Mouse (Mus musculus) kidney, embryonic 15.5 days (tissue): ENCODE measurements around the gene Mrtfb. TPM values are rescaled to one million over a fixed set of nuclear protein-coding genes. Genes with fewer than 3 reads are reported as not detected.

Source experiments
- ATAC-seq: fragments of 200-750 bp; cut with Nextera tagmentation; replicated peaks from 2 replicates; pipeline ENCODE4 v1.8.0; 2017; ENCODE audit warnings: moderate TSS enrichment; ENCODE audit not compliant: low FRiP score
- H3K27ac ChIP-seq: fragments of 300-500 bp; sonication (generic); 2 replicates; pipeline ENCODE4 v1.5.1; 2015; ENCODE audit warnings: mild to moderate bottlenecking, inconsistent platforms
- H3K27me3 ChIP-seq: fragments of 300-500 bp; sonication (generic); 2 replicates; pipeline ENCODE4 v1.6.1; 2015; ENCODE audit warnings: inconsistent platforms
- H3K36me3 ChIP-seq: fragments of 300-500 bp; sonication (generic); 2 replicates; pipeline ENCODE4 v1.6.1; 2015; ENCODE audit warnings: inconsistent platforms
- H3K4me1 ChIP-seq: fragments of 300-500 bp; sonication (generic); 2 replicates; pipeline ENCODE4 v1.6.1; 2015; ENCODE audit warnings: inconsistent platforms
- H3K4me2 ChIP-seq: fragments of 300-500 bp; sonication (generic); 2 replicates; pipeline ENCODE4 v1.6.1; 2015; ENCODE audit warnings: moderate library complexity, mild to moderate bottlenecking, inconsistent platforms
- H3K4me3 ChIP-seq: fragments of 300-500 bp; sonication (generic); replicated peaks from 2 replicates; pipeline ENCODE4 v1.5.1; 2015; ENCODE audit warnings: mild to moderate bottlenecking, inconsistent platforms
- H3K9ac ChIP-seq: fragments of 300-500 bp; sonication (generic); 2 replicates; pipeline ENCODE4 v1.6.1; 2015; ENCODE audit warnings: mild to moderate bottlenecking, inconsistent platforms
- H3K9me3 ChIP-seq: fragments of 300-500 bp; sonication (generic); replicated peaks from 2 replicates; pipeline ENCODE4 v1.6.1; 2016; ENCODE audit warnings: inconsistent platforms
- WGBS: fragments of 180-500 bp; shearing (Covaris S2); methylation state at CpG from one replicate; pipeline ENCODE4 v1.1.7; 2015; ENCODE audit warnings: mixed read lengths; 5-methylcytosine and 5-hydroxymethylcytosine counted together
- polyA plus RNA-seq: library from polyadenylated mRNA; unstranded; fragments of >200 nt; fragmentation: Nextera tagmentation; extraction: Ambion mirVana; gene quantifications from 2 replicates; pipeline ENCODE4 v1.2.1, GENCODE M21; 2015

Gene Mrtfb
- polyA plus RNA-seq, 1 experiment from 2014 or later, result 21.2 TPM

DNA sequence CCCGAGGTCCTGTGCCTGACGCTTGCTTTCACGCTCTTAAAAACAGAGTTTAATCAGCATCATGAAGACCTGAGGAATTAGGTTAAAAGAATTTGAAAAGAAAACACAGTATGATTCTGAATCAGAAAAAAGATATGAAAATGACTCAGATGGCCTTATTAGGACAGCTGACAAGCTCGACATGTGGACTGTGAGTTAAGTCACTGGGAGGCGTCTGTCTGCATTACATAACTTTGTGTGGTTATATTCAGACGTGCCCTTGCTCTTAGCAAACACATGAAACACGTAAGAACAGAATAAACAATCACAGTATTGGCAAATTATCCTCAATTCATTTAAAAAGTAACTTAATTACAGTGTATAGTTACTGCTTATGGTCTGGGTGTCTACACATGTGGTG is 16.0 kb upstream of the Mrtfb start:
- no peak overlapping the region for H3K27ac ChIP-seq
- no peaks in the 10 kb centered on the region for H3K4me1 ChIP-seq
- H3K36me3 ChIP-seq, result no peaks in the 10 kb centered on the region
- H3K9me3 ChIP-seq, result no peaks in the 10 kb centered on the region
- no peaks in the 10 kb centered on the region for H3K27me3 ChIP-seq
- no peak overlapping the region for H3K9ac ChIP-seq
- no peak for ATAC-seq
- no peak overlapping the region for H3K4me2 ChIP-seq
- WGBS, result 80% methylated on average over 7 of the region's 7 CpGs
- no peak overlapping the region for H3K4me3 ChIP-seq

DNA sequence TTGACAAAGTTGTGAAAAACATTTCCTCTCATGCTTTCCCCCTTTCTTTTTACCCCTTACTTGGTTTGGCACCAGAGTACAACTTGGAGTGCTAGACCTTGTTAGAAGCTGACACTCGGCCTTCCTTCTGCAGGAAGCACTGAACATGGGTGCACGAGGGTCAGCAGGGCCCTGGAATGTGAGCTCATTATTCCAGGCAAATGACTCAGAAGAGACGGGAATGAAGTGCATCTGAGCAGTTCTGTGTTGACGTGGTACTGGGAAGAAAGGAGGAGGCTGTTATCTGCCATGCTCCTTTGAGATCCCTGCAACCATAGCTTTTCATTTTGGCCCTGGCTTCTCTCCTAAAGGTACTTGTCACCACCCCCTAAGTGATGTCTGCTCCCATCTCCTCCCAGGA is 10.6 kb upstream of the Mrtfb start:
- no peaks in the 10 kb centered on the region for H3K36me3 ChIP-seq
- no peak for ATAC-seq
- no peaks in the 10 kb centered on the region for H3K9me3 ChIP-seq
- no peak overlapping the region for H3K4me3 ChIP-seq
- H3K9ac ChIP-seq, result no peak overlapping the region
- H3K4me1 ChIP-seq, result no peaks in the 10 kb centered on the region
- 30% methylated on average over 4 of the region's 4 CpGs for WGBS
- H3K4me2 ChIP-seq, result no peak overlapping the region
- H3K27me3 ChIP-seq, result no peaks in the 10 kb centered on the region
- no peak overlapping the region for H3K27ac ChIP-seq

DNA sequence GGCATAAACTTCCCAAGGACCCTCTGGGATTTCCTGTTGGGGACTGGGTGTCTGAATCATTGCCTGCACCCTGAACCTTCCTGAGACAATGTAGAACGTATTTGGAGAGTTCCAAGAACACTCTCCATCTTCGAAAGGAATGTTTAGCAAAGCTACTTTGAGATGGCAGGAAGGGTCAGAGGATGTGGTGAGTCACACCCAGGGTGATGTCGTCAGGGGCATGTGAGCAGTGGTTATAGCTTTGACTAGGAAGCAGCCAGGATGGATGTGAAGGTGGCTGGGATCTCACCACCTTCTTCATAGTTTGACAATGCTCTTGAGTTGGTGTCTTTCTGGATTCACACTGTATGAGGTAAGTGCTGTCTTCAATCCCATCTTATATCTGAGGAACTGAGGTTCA is 9.4 kb upstream of the Mrtfb start:
- Histone ChIP-seq H3K36me3 (no peaks in the 10 kb centered on the region), H3K9me3 (no peaks in the 10 kb centered on the region), H3K4me3 (no peak overlapping the region), H3K27ac (no peak overlapping the region), H3K4me1 (no peaks in the 10 kb centered on the region), H3K9ac (no peak overlapping the region), H3K4me2 (no peak overlapping the region), H3K27me3 (no peaks in the 10 kb centered on the region)
- ATAC-seq, result no peak
- WGBS, result 70% methylated on average over 3 of the region's 3 CpGs

DNA sequence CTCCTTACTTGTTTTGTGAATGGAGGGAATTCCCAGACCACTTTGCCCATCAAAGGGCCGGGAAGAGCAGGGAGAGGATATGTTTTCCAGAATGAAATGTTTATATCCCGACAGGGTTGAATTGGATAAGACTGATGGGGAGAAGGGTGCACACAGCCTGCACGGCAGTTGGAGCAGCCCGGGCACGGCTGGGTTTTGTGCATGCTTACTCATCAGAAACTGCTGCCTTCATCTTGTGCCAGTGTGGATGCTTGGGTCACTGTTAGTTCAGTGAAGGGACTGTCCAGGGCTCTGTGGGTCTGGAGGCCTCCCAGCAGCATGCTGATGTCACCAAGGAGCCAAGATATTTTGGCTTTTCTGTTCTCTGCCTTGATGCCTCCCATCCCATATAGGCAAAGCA is 6.2 kb upstream of the Mrtfb start:
- WGBS, result 74% methylated on average over 5 of the region's 5 CpGs
- ATAC-seq, result no peak
- Histone ChIP-seq H3K27ac (no peak overlapping the region), H3K36me3 (no peaks in the 10 kb centered on the region), H3K4me3 (no peak overlapping the region), H3K4me1 (no peaks in the 10 kb centered on the region), H3K4me2 (no peak overlapping the region), H3K9ac (no peak overlapping the region), H3K27me3 (no peaks in the 10 kb centered on the region), H3K9me3 (no peaks in the 10 kb centered on the region)

DNA sequence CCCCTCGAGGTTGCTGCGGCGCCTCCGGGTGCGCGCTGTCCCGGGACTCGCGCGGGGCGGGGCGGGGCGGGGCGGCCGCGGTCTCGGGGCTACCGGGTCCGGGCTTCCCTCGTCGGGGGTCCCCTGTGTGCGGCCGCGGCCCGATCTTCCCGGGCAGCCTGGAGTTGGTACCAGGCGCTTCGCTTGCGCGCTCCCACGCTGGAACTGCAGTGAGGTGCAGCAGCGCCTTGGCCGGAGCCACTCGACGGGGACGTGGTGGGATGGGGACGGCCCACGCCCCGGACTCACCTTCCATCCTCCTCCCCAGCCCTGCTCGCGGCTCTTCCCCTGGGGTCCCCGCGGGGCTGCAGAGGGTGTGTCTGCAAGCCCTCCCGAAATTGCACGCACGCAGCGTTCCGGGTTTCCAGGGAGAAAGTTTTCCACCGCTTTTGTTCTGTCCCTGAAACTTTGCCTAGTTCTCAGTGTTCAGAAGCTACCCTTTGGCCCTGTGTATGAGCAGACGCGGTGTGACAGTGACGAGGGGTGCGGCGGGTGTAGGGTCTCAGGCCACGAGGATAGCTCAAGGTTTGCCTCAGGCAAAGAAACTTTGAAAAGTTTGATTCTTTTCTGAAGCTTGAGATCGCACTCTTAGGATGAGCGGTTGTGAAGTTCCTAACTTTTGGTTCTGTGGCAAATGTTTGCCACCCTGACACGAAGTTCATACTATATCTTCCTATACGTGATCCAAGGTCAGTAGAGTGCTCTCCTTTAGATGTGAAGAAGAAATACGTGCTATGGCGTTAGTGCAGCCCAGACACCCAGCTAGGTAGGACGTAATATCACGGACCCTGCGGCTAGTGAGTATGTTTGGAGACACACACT is 616 bp downstream of the Mrtfb start:
- peak; percentile 89 for ATAC-seq
- H3K9me3 ChIP-seq, result no peaks in the 10 kb centered on the region
- peak overlapping the region; percentile 89 for H3K4me2 ChIP-seq
- no peaks in the 10 kb centered on the region for H3K36me3 ChIP-seq
- H3K4me3 ChIP-seq, result peak overlapping the region; percentile 85
- 6% methylated on average over 54 of the region's 64 CpGs for WGBS
- H3K27me3 ChIP-seq, result no peaks in the 10 kb centered on the region
- H3K27ac ChIP-seq, result peak overlapping the region; percentile 94
- H3K4me1 ChIP-seq, result peaks cover 24% of the 10 kb centered on the region
- peak overlapping the region; percentile 90 for H3K9ac ChIP-seq

DNA sequence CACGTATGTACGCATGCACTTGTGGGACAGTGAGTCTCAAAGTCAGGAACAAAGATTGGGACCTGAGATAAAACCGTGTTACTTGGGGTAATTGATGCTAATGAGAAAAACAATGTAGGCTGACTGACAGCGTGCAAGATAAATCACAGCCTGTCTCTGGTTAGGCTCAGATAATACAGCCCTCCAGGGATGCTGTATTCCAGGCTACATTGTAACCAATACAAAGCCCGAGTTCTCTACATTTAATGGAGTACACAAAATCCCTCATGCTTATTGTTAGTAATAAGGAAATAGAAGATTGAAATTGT is 1.2 kb downstream of the Mrtfb start:
- no peaks in the 10 kb centered on the region for H3K9me3 ChIP-seq
- H3K27ac ChIP-seq, result no peak overlapping the region
- ATAC-seq, result no peak
- H3K4me3 ChIP-seq, result peak overlapping the region; percentile 85
- H3K4me2 ChIP-seq, result peak overlapping the region; percentile 89
- 43% methylated on average over 5 of the region's 5 CpGs for WGBS
- peaks cover 24% of the 10 kb centered on the region for H3K4me1 ChIP-seq
- H3K27me3 ChIP-seq, result no peaks in the 10 kb centered on the region
- peak overlapping the region; percentile 90 for H3K9ac ChIP-seq
- H3K36me3 ChIP-seq, result no peaks in the 10 kb centered on the region

DNA sequence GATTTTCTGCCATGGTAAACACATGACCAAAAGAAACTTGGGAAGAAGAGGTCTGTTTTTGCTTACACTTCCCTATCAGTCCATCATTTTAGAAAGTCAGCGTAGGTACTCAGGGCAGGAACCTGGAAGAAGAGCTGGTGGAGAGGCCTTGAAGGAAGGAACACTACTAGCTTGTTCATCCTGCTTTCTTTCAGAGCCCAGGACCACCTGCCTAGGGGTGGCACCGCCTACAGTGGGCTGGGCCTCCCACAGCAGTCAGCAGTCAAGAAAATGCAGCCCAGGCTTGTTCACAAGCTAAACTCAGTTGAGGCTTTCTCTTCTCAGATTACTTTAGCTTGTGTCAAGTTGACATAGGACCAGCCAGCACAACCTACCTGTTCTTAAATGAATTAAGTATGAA is 2.7 kb downstream of the Mrtfb start:
- no peak overlapping the region for H3K4me3 ChIP-seq
- ATAC-seq, result no peak
- no peak overlapping the region for H3K9ac ChIP-seq
- peaks cover 24% of the 10 kb centered on the region for H3K4me1 ChIP-seq
- no peak overlapping the region for H3K27ac ChIP-seq
- no peaks in the 10 kb centered on the region for H3K9me3 ChIP-seq
- no peaks in the 10 kb centered on the region for H3K27me3 ChIP-seq
- no peak overlapping the region for H3K4me2 ChIP-seq
- 83% methylated on average over 2 of the region's 2 CpGs for WGBS
- 0 out of 2 replicates have a peak, but pooled peaks cover 3% of the 10 kb centered on the region for H3K36me3 ChIP-seq

DNA sequence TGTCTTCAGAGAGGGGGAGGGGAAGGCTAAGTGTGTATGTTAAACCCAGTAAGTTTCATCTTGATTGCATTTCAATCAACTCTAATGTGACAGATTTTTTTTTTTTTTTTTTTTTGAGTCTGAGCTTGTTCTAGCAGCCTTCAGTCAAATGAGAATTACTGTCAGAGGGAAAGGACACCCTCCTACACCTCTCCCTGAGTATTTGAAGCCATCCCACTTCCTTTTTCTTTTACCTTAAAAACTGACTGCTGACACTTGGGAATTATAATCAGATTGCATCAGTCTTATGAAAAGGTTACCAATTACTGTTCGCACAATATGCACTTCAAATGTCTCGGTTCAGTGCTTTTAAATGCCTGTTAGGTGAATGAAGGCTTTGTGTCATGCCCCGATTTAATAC is 10.0 kb downstream of the Mrtfb start:
- WGBS, result 76% methylated on average over 3 of the region's 3 CpGs
- Histone ChIP-seq H3K27ac (no peak overlapping the region), H3K4me2 (no peak overlapping the region), H3K27me3 (no peaks in the 10 kb centered on the region), H3K4me3 (no peak overlapping the region), H3K4me1 (no peaks in the 10 kb centered on the region), H3K9me3 (0 out of 2 replicates have a peak, but pooled peaks cover 4% of the 10 kb centered on the region), H3K9ac (no peak overlapping the region), H3K36me3 (peaks cover 57% of the 10 kb centered on the region)
- ATAC-seq, result no peak

DNA sequence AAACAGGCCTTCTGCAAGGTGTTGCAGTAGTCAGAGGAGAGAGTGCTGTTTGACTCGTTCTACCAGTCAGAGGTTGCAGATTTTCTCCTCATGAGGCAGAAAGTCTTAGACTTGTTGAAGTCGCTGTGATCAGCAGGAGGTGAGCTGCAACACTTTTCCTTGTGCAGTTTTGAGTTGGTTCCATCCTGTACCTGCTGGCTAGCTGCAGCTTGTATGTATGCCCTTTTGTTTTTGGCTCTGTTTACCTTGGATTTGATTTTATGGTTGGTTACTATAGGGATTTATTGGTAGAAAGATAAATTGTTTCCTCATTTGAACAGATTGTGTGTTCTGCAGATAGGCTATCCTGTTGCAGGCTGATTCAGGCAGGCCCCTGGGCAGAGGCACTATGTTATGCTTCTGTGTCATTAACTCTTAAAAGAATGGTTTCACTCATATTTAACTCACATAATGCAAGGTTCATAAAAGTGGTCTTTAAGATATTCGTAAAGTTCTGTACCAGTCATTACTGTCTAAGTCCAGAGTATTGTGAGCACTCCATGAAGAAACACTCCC is 11.1 kb downstream of the Mrtfb start:
- Histone ChIP-seq H3K27ac (0 out of 2 replicates have a peak overlapping the region, but pooled peaks have one; percentile 4), H3K4me1 (no peaks in the 10 kb centered on the region), H3K9me3 (0 out of 2 replicates have a peak, but pooled peaks cover 4% of the 10 kb centered on the region), H3K9ac (no peak overlapping the region), H3K4me3 (no peak overlapping the region), H3K4me2 (no peak overlapping the region), H3K36me3 (peaks cover 57% of the 10 kb centered on the region), H3K27me3 (no peaks in the 10 kb centered on the region)
- WGBS, result 80% methylated on average over 3 of the region's 3 CpGs
- ATAC-seq, result no peak

DNA sequence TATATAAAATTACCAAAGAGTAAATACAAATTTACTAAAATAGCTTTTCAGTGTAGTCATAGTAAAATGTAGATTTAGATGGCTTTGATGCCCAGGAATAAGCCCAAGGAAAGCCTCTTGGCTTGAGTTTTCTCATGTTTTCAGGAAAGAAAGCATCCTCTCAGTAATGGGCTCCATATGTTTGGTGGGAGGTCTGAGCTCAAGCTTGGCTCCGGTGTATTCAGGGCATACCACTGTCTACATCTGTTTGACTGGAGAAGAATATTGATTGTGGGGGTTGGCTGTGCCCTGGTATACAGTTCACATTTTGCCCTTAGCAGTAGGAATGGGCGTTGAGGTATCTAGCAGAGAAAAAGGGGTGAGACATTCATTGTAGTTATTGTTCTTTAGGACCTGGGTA is 13.1 kb downstream of the Mrtfb start:
- 98% methylated on average over 2 of the region's 2 CpGs for WGBS
- Histone ChIP-seq H3K9me3 (0 out of 2 replicates have a peak, but pooled peaks cover 4% of the 10 kb centered on the region), H3K36me3 (peaks cover 54% of the 10 kb centered on the region), H3K4me1 (no peaks in the 10 kb centered on the region), H3K27ac (no peak overlapping the region), H3K4me2 (no peak overlapping the region), H3K4me3 (no peak overlapping the region), H3K27me3 (no peaks in the 10 kb centered on the region), H3K9ac (no peak overlapping the region)
- ATAC-seq, result no peak

DNA sequence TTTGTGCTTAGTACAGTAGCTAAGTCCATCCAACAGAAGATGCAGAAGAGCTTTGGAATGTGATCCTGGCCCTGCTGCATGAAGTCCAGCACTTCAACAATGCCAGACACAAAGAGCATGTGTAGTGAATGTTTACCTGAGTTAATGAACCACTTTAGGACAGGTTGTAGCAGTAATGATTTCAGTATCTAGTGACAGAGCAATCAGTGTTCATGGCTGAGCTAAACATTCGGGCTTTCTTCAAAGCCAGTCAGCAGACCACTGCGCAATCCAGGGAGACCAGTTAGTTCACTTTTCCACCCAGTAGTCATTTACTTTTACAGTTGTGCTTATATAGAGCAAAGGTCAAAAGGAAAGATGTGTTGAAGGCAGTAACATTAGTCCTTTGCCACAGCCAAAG is 20.0 kb downstream of the Mrtfb start:
- WGBS, result 47% methylated on average over 2 of the region's 2 CpGs
- no peak overlapping the region for H3K4me3 ChIP-seq
- H3K27ac ChIP-seq, result peak overlapping the region; percentile 11
- no peak overlapping the region for H3K4me2 ChIP-seq
- no peaks in the 10 kb centered on the region for H3K9me3 ChIP-seq
- peaks cover 3% of the 10 kb centered on the region; the same call in 1 of the 2 replicates for H3K36me3 ChIP-seq
- peaks cover 10% of the 10 kb centered on the region; the same call in 1 of the 2 replicates for H3K4me1 ChIP-seq
- H3K27me3 ChIP-seq, result no peaks in the 10 kb centered on the region
- ATAC-seq, result peak; percentile 87
- H3K9ac ChIP-seq, result no peak overlapping the region

DNA sequence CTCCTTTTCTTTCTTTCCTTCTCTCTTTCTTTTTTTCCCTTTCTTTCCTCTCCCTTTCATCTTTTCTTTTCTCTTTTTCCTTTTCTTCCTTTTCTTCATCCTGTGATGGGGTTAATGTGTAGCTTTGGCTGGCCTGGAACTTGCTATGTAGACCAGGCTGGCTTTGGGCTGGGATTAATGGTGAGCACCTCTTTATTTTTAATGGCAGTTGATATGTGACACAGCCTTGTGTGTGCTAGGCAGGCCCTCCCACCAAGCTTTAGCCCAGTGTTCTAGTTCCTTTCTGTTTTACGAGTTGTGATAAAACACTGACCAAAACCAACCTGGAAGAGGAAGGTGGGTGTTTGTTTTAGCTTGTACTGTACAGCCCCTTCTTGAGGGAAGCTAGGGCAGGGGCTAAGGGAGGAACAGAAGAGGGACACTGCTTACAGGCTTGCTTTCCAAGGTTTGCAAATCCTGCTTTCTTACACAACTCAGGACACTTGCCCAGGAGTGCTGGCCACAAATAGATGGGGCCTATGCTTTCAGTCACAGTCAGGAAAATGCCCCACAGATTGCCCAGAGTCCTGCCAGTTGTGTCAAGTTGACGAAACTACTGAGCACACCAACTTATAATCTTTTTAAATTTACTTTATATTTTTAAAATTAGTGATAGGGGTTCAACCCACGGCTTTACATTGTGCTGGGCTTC is 20.6 kb downstream of the Mrtfb start:
- Histone ChIP-seq H3K4me2 (no peak overlapping the region), H3K36me3 (peaks cover 3% of the 10 kb centered on the region; the same call in 1 of the 2 replicates), H3K9ac (no peak overlapping the region), H3K4me3 (no peak overlapping the region), H3K27ac (peak overlapping the region; percentile 11), H3K9me3 (0 out of 2 replicates have a peak, but pooled peaks cover under 1% of the 10 kb centered on the region), H3K27me3 (no peaks in the 10 kb centered on the region), H3K4me1 (peaks cover 10% of the 10 kb centered on the region; the same call in 1 of the 2 replicates)
- 74% methylated on average over 3 of the region's 3 CpGs for WGBS
- ATAC-seq, result no peak
